Mouse (Mus musculus) kidney, adult 2 months (tissue): Measurements from ENCODE around the gene Ggt7. TPM values are rescaled to one million over a fixed set of nuclear protein-coding genes. Genes with fewer than 3 reads are reported as not detected.

ENCODE experiments used
- DNase-seq: peaks from one replicate; pipeline ENCODE4 v3.0.0; 2021
- H3K27ac ChIP-seq: fragments of 200-500 bp; 2 replicates; pipeline ENCODE4 v1.5.1; 2012; ENCODE audit warnings: low read depth, low read length, control low read depth, inconsistent platforms; ENCODE audit not compliant: insufficient read depth
- H3K27me3 ChIP-seq: fragments of 200-500 bp; replicated peaks from 2 replicates; pipeline ENCODE4 v1.6.1; 2012; ENCODE audit warnings: mild to moderate bottlenecking, moderate library complexity, low read length, inconsistent platforms; ENCODE audit not compliant: control insufficient read depth, insufficient read depth
- H3K36me3 ChIP-seq: fragments of 200-500 bp; 2 replicates; pipeline ENCODE4 v1.6.1; 2012; ENCODE audit warnings: mild to moderate bottlenecking, moderate library complexity, low read length, inconsistent platforms; ENCODE audit not compliant: control insufficient read depth, insufficient read depth
- H3K4me1 ChIP-seq: fragments of 200-500 bp; 2 replicates; pipeline ENCODE4 v1.6.1; 2011; ENCODE audit warnings: low read length; ENCODE audit not compliant: control insufficient read depth, insufficient read depth
- H3K4me3 ChIP-seq: fragments of 200-500 bp; 2 replicates; pipeline ENCODE4 v1.5.1; 2011; ENCODE audit warnings: mild to moderate bottlenecking, low read depth, low read length, control low read depth; ENCODE audit not compliant: insufficient read depth
- CTCF ChIP-seq: fragments of 200-500 bp; conservative IDR thresholded peaks from 2 replicates; pipeline ENCODE4 v1.5.1; 2011; ENCODE audit warnings: low read depth, mild to moderate bottlenecking, control low read depth, low read length, moderate library complexity, mixed read lengths; ENCODE audit not compliant: insufficient read depth, insufficient read length
- POLR2A ChIP-seq: fragments of 200-500 bp; IDR thresholded peaks from one replicate; pipeline ENCODE4 v1.6.1; 2011; ENCODE audit warnings: low read depth, low read length, control low read depth
- WGBS: fragments of 180-500 bp; shearing (Covaris S2); methylation state at CpG from one replicate; pipeline ENCODE4 v1.1.7; 2018; 5-methylcytosine and 5-hydroxymethylcytosine counted together
- polyA plus RNA-seq: library from polyadenylated mRNA; depleted of rRNA; stranded (reverse); fragments of >200 nt; gene quantifications from 2 replicates; pipeline ENCODE4 v1.2.3, GENCODE M21; 2012

Ggt7 gene
- polyA plus RNA-seq, 1 experiment, result 2.4 TPM

- no peak for DNase-seq
- Histone ChIP-seq H3K4me3 (no peak overlapping the region), H3K4me1 (no peaks in the 10 kb centered on the region), H3K27ac (no peak overlapping the region), H3K27me3 (no peaks in the 10 kb centered on the region), H3K36me3 (no peaks in the 10 kb centered on the region)
- WGBS, result 86% methylated on average over 10 of the region's 10 CpGs
- TF ChIP-seq CTCF (no peak), POLR2A (no peak)
Observed at GRCm38 (mm10) chr2:155507721-155508470, 10.1 kb downstream of the Ggt7 start.

GRCm38 (mm10) chr2:155505811-155506210, 12.2 kb downstream of the Ggt7 start:
- Histone ChIP-seq H3K36me3 (no peaks in the 10 kb centered on the region), H3K27ac (no peak overlapping the region), H3K4me1 (no peaks in the 10 kb centered on the region), H3K4me3 (no peak overlapping the region), H3K27me3 (no peaks in the 10 kb centered on the region)
- 94% methylated on average over 9 of the region's 9 CpGs for WGBS
- TF ChIP-seq CTCF (no peak), POLR2A (no peak)
- no peak for DNase-seq

- no peak overlapping the region for H3K27ac ChIP-seq
- H3K36me3 ChIP-seq, result no peaks in the 10 kb centered on the region
- DNase-seq, result peak; percentile 26
- H3K4me3 ChIP-seq, result no peak overlapping the region
- H3K27me3 ChIP-seq, result no peaks in the 10 kb centered on the region
- H3K4me1 ChIP-seq, result no peaks in the 10 kb centered on the region
- WGBS, result 45% methylated on average over 13 of the region's 13 CpGs
- no peak for TF ChIP-seq CTCF
- no peak for TF ChIP-seq POLR2A
Observed at GRCm38 (mm10) chr2:155504440-155505355, 13.3 kb downstream of the Ggt7 start.

- Histone ChIP-seq H3K4me3 (no peak overlapping the region), H3K4me1 (no peaks in the 10 kb centered on the region), H3K36me3 (no peaks in the 10 kb centered on the region), H3K27me3 (no peaks in the 10 kb centered on the region), H3K27ac (no peak overlapping the region)
- no peak for TF ChIP-seq CTCF
- WGBS, result 62% methylated on average over 7 of the region's 7 CpGs
- DNase-seq, result no peak
Observed at GRCm38 (mm10) chr2:155502596-155502995, 15.4 kb downstream of the Ggt7 start.

- TF ChIP-seq CTCF (no peak), POLR2A (no peak)
- Histone ChIP-seq H3K27ac (no peak overlapping the region), H3K27me3 (no peaks in the 10 kb centered on the region), H3K4me1 (no peaks in the 10 kb centered on the region), H3K36me3 (no peaks in the 10 kb centered on the region), H3K4me3 (no peak overlapping the region)
- DNase-seq, result no peak
- 92% methylated on average over 6 of the region's 6 CpGs for WGBS
Observed at GRCm38 (mm10) chr2:155490998-155491397, 27.0 kb downstream of the Ggt7 start.

GRCm38 (mm10) chr2:155482021-155482420, 36.0 kb downstream of the Ggt7 start:
- WGBS, result 49% methylated on average over 3 of the region's 3 CpGs

GRCm38 (mm10) chr2:155473570-155474088, 44.4 kb downstream of the Ggt7 start, which contains the start of gene Ncoa6:
Gene Ncoa6, minus strand, starts transcription at chr2:155473894.
- Histone ChIP-seq H3K4me3 (peak within 1 kb of the TSS; percentile 92), H3K36me3 (no peaks in the 10 kb centered on the region), H3K4me1 (peaks cover 12% of the 10 kb centered on the region), H3K27ac (peak within 1 kb of the TSS; percentile 72), H3K27me3 (no peaks in the 10 kb centered on the region)
- peak; percentile 77 for DNase-seq
- no peak for TF ChIP-seq CTCF
- no peak for TF ChIP-seq POLR2A
- 2% methylated on average over 64 of the region's 72 CpGs for WGBS

More at GRCm38 (mm10) chr2:155482021-155482420, 36.0 kb downstream of the Ggt7 start:
- H3K27me3 ChIP-seq, result no peaks in the 10 kb centered on the region
- DNase-seq, result peak; percentile 79
- H3K27ac ChIP-seq, result no peak overlapping the region
- H3K36me3 ChIP-seq, result no peaks in the 10 kb centered on the region
- H3K4me1 ChIP-seq, result no peaks in the 10 kb centered on the region
- TF ChIP-seq POLR2A (no peak), CTCF (peak; percentile 57)
- H3K4me3 ChIP-seq, result no peak overlapping the region
